Mouse (Mus musculus) liver, postnatal 0 days (tissue): ENCODE results near the gene Hnf1b. TPM values are rescaled to one million over a fixed set of nuclear protein-coding genes. Genes with fewer than 3 reads are reported as not detected.

Source experiments
- ATAC-seq: fragments of 200-750 bp; cut with Nextera tagmentation; 2 replicates; pipeline ENCODE4 v1.8.0; 2017; ENCODE audit warnings: mild to moderate bottlenecking, moderate library complexity
- DNase-seq: peaks from one replicate; pipeline ENCODE4 v3.0.0-alpha.2; 2016
- H3K27ac ChIP-seq: fragments of 300-500 bp; sonication (generic); 2 replicates; pipeline ENCODE4 v1.5.1; 2014; ENCODE audit warnings: antibody characterized with exemption, moderate library complexity, mild to moderate bottlenecking, low read depth
- H3K27me3 ChIP-seq: fragments of 300-500 bp; sonication (generic); 2 replicates; pipeline ENCODE4 v1.6.1; 2014; ENCODE audit warnings: low read length, control low read depth, mixed read lengths; ENCODE audit not compliant: insufficient read depth
- H3K36me3 ChIP-seq: fragments of 300-500 bp; sonication (generic); replicated peaks from 2 replicates; pipeline ENCODE4 v1.6.1; 2014; ENCODE audit warnings: mild to moderate bottlenecking, control low read depth, low read length, moderate library complexity, mixed read lengths; ENCODE audit not compliant: insufficient read depth
- H3K4me1 ChIP-seq: fragments of 300-500 bp; sonication (generic); 2 replicates; pipeline ENCODE4 v1.6.1; 2014; ENCODE audit warnings: antibody characterized with exemption, mild to moderate bottlenecking, control low read depth; ENCODE audit not compliant: insufficient read depth
- H3K4me2 ChIP-seq: fragments of 300-500 bp; sonication (generic); 2 replicates; pipeline ENCODE4 v1.6.1; 2014; ENCODE audit warnings: low read depth, mild to moderate bottlenecking, low read length, moderate library complexity, mixed read lengths
- H3K4me3 ChIP-seq: fragments of 300-500 bp; sonication (generic); 2 replicates; pipeline ENCODE4 v1.5.1; 2014; ENCODE audit warnings: low read depth, low read length
- H3K9ac ChIP-seq: fragments of 300-500 bp; sonication (generic); replicated peaks from 2 replicates; pipeline ENCODE4 v1.6.1; 2014; ENCODE audit warnings: mild to moderate bottlenecking, moderate library complexity
- H3K9me3 ChIP-seq: fragments of 300-500 bp; sonication (generic); 2 replicates; pipeline ENCODE4 v1.6.1; 2016; ENCODE audit warnings: mild to moderate bottlenecking, control low read depth, low read length, mixed read lengths
- CTCF ChIP-seq: sonication (generic); IDR thresholded peaks from 2 replicates; pipeline ENCODE4 v1.5.1; 2016; ENCODE audit warnings: antibody characterized with exemption, low read depth
- EP300 ChIP-seq: IDR thresholded peaks from 2 replicates; pipeline ENCODE4 v1.6.1; 2016; ENCODE audit warnings: antibody characterized with exemption, low read depth, mild to moderate bottlenecking
- WGBS: fragments of 180-500 bp; shearing (Covaris S2); extraction: QIAGEN DNeasy Blood & Tissue Kit; methylation state at CpG from one replicate; pipeline ENCODE4 v1.1.7; 2014; ENCODE audit not compliant: insufficient replicate concordance; 5-methylcytosine and 5-hydroxymethylcytosine counted together
- polyA plus RNA-seq: library from polyadenylated mRNA; unstranded; fragments of >200 nt; fragmentation: Nextera tagmentation; extraction: Ambion mirVana; gene quantifications from 2 replicates; pipeline ENCODE4 v1.2.1, GENCODE M21; 2015

Gene Hnf1b
- polyA plus RNA-seq, 1 experiment from 2014 or later, result 4.9 TPM

- peak overlapping the region; percentile 86 for H3K27ac ChIP-seq
- H3K27me3 ChIP-seq, result peaks cover 49% of the 10 kb centered on the region
- H3K9ac ChIP-seq, result peak overlapping the region; percentile 72
- DNase-seq (peak; percentile 33), ATAC-seq (no peak)
- no peaks in the 10 kb centered on the region for H3K36me3 ChIP-seq
- no peaks in the 10 kb centered on the region for H3K4me1 ChIP-seq
- H3K9me3 ChIP-seq, result no peaks in the 10 kb centered on the region
- peak overlapping the region; percentile 69 for H3K4me2 ChIP-seq
- peak overlapping the region; percentile 41 for H3K4me3 ChIP-seq
- 2% methylated on average over 35 of the region's 36 CpGs for WGBS
- TF ChIP-seq CTCF (no peak), EP300 (no peak)
Observed at GRCm38 (mm10) chr11:83851273-83852015, 1.6 kb downstream of the Hnf1b start.

GRCm38 (mm10) chr11:83852016-83852355 lies 2.1 kb downstream of the Hnf1b start:
- Histone ChIP-seq H3K9me3 (no peaks in the 10 kb centered on the region), H3K27ac (peak overlapping the region; percentile 86; the same call in 1 of the 2 replicates), H3K4me3 (peak overlapping the region; percentile 41), H3K36me3 (no peaks in the 10 kb centered on the region), H3K9ac (peak overlapping the region; percentile 72), H3K4me1 (no peaks in the 10 kb centered on the region), H3K27me3 (peaks cover 49% of the 10 kb centered on the region), H3K4me2 (peak overlapping the region; percentile 69)
- under 1% methylated on average over 24 of the region's 24 CpGs for WGBS
- ATAC-seq, result peak; percentile 39; the same call in 1 of the 2 replicates
- peak; percentile 49 for DNase-seq
- TF ChIP-seq EP300 (no peak), CTCF (no peak)

GRCm38 (mm10) chr11:83852501-83853211 lies 2.8 kb downstream of the Hnf1b start:
- DNase-seq, result peak; percentile 32

GRCm38 (mm10) chr11:83853221-83853792 lies 3.4 kb downstream of the Hnf1b start:
- H3K27me3 ChIP-seq, result peaks cover 49% of the 10 kb centered on the region
- ATAC-seq, result peak; percentile 28
- 3% methylated on average over 32 of the region's 33 CpGs for WGBS

More at GRCm38 (mm10) chr11:83852501-83853211, 2.8 kb downstream of the Hnf1b start:
- Histone ChIP-seq H3K4me1 (no peaks in the 10 kb centered on the region), H3K27ac (peak overlapping the region; percentile 86), H3K36me3 (no peaks in the 10 kb centered on the region), H3K9ac (peak overlapping the region; percentile 72), H3K4me3 (peak overlapping the region; percentile 41), H3K27me3 (peaks cover 49% of the 10 kb centered on the region), H3K9me3 (no peaks in the 10 kb centered on the region), H3K4me2 (peak overlapping the region; percentile 69)
- WGBS, result under 1% methylated on average over 38 of the region's 38 CpGs
- TF ChIP-seq EP300 (no peak), CTCF (no peak)
- ATAC-seq, result peak; percentile 44

GRCm38 (mm10) chr11:83854091-83854490 lies 4.2 kb downstream of the Hnf1b start:
- peak overlapping the region; percentile 62; the same call in 1 of the 2 replicates for H3K9ac ChIP-seq
- peak overlapping the region; percentile 4; the same call in 1 of the 2 replicates for H3K4me3 ChIP-seq
- peak overlapping the region; percentile 86; the same call in 1 of the 2 replicates for H3K27ac ChIP-seq
- H3K9me3 ChIP-seq, result no peaks in the 10 kb centered on the region
- H3K4me1 ChIP-seq, result peaks cover 2% of the 10 kb centered on the region; the same call in 1 of the 2 replicates
- ATAC-seq (no peak), DNase-seq (no peak)
- no peaks in the 10 kb centered on the region for H3K36me3 ChIP-seq
- peak overlapping the region; percentile 69; the same call in 1 of the 2 replicates for H3K4me2 ChIP-seq
- TF ChIP-seq EP300 (no peak), CTCF (no peak)
- peaks cover 49% of the 10 kb centered on the region for H3K27me3 ChIP-seq
- WGBS, result 11% methylated on average over 10 of the region's 10 CpGs

More at GRCm38 (mm10) chr11:83853221-83853792, 3.4 kb downstream of the Hnf1b start:
- no peaks in the 10 kb centered on the region for H3K36me3 ChIP-seq
- peaks cover 2% of the 10 kb centered on the region; the same call in 1 of the 2 replicates for H3K4me1 ChIP-seq
- TF ChIP-seq EP300 (no peak), CTCF (no peak)
- peak; percentile 32 for DNase-seq
- peak overlapping the region; percentile 62 for H3K9ac ChIP-seq
- H3K4me2 ChIP-seq, result peak overlapping the region; percentile 69
- peak overlapping the region; percentile 41 for H3K4me3 ChIP-seq
- no peaks in the 10 kb centered on the region for H3K9me3 ChIP-seq
- peak overlapping the region; percentile 86 for H3K27ac ChIP-seq

- Histone ChIP-seq H3K4me1 (peaks cover 2% of the 10 kb centered on the region; the same call in 1 of the 2 replicates), H3K9me3 (no peaks in the 10 kb centered on the region), H3K27ac (no peak overlapping the region), H3K36me3 (no peaks in the 10 kb centered on the region), H3K4me3 (no peak overlapping the region), H3K9ac (no peak overlapping the region), H3K4me2 (no peak overlapping the region), H3K27me3 (peaks cover 49% of the 10 kb centered on the region)
- WGBS, result 14% methylated on average over 2 of the region's 2 CpGs
- TF ChIP-seq CTCF (no peak), EP300 (no peak)
- no peak for ATAC-seq
- DNase-seq, result no peak
Observed at GRCm38 (mm10) chr11:83854707-83855106, 4.8 kb downstream of the Hnf1b start.
